Mouse (Mus musculus): ENCODE measurements around the gene Mink1. TPM values are rescaled to one million over a fixed set of nuclear protein-coding genes. Genes with fewer than 3 reads are reported as not detected.
A peak's percentile ranks its signal among the peaks of the same experiment; 100 is the strongest.
"Not testable (repeated sequence)": the region's sequence is repeated elsewhere in the genome, so short reads cannot be mapped to it uniquely, and the experiment has no call there.

The Mink1 gene
- polyA plus RNA-seq (2012; rRNA removed), result 119 and 120 TPM in 2 replicates

GRCm38 (mm10) chr11:70562287-70562994 lies at the start of gene Mink1:
Gene Mink1, plus strand, starts transcription at chr11:70562881.
- under 1% methylated on average over 55 of the region's 57 CpGs for WGBS
- peak within 1 kb of the TSS; percentile 97 for H3K4me3 ChIP-seq (replicated peaks; ENCODE audit: extremely low read depth, low read depth, low read length)
- H3K4me1 ChIP-seq (ENCODE audit: control insufficient read depth, insufficient read depth, low read length), result peaks cover 3% of the 10 kb centered on the region
- DNase-seq, result peak; percentile 84
- TF ChIP-seq CTCF (IDR thresholded peaks at IDR 0.05; ENCODE audit: insufficient read depth, low read length) (no peak), POLR2A (IDR thresholded peaks at IDR 0.05; ENCODE audit: borderline replicate concordance, extremely low read depth, low read depth, low read length) (peak; percentile 57; the same call in 1 of the 2 replicates)

- DNase-seq, result no peak
- TF ChIP-seq CTCF (IDR thresholded peaks at IDR 0.05; ENCODE audit: insufficient read depth, low read length), result no peak
- 46% methylated on average over 11 of the region's 11 CpGs for WGBS
Measured at GRCm38 (mm10) chr11:70513520-70513919, 49.2 kb upstream of the Mink1 start.

GRCm38 (mm10) chr11:70514288-70514687 lies 48.4 kb upstream of the Mink1 start, which contains the start of gene Vmo1:
Gene Vmo1, minus strand, starts transcription at chr11:70514616.
- no peak for TF ChIP-seq POLR2A (IDR thresholded peaks at IDR 0.05; ENCODE audit: borderline replicate concordance, extremely low read depth, low read depth, low read length)
- TF ChIP-seq CTCF (IDR thresholded peaks at IDR 0.05; ENCODE audit: insufficient read depth, low read length), result no peak
- no peaks in the 10 kb centered on the region for H3K4me1 ChIP-seq (ENCODE audit: control insufficient read depth, insufficient read depth, low read length)
- WGBS, result 87% methylated on average over 7 of the region's 7 CpGs
- no peak within 1 kb of the TSS for H3K4me3 ChIP-seq (replicated peaks; ENCODE audit: extremely low read depth, low read depth, low read length)
- no peak for DNase-seq

More at GRCm38 (mm10) chr11:70513520-70513919, 49.2 kb upstream of the Mink1 start:
- no peak overlapping the region for H3K4me3 ChIP-seq (replicated peaks; ENCODE audit: extremely low read depth, low read depth, low read length)
- H3K4me1 ChIP-seq (ENCODE audit: control insufficient read depth, insufficient read depth, low read length), result no peaks in the 10 kb centered on the region

- Histone ChIP-seq H3K4me1 (ENCODE audit: control insufficient read depth, insufficient read depth, low read length) (no peaks in the 10 kb centered on the region), H3K4me3 (replicated peaks; ENCODE audit: extremely low read depth, low read depth, low read length) (no peak overlapping the region)
- DNase-seq, result no peak
- TF ChIP-seq CTCF (IDR thresholded peaks at IDR 0.05; ENCODE audit: insufficient read depth, low read length) (no peak), POLR2A (IDR thresholded peaks at IDR 0.05; ENCODE audit: borderline replicate concordance, extremely low read depth, low read depth, low read length) (no peak)
- 18% methylated on average over 2 of the region's 2 CpGs for WGBS
Measured at GRCm38 (mm10) chr11:70516352-70516751, 46.3 kb upstream of the Mink1 start.

GRCm38 (mm10) chr11:70518436-70518835 lies 44.2 kb upstream of the Mink1 start:
- DNase-seq, result no peak
- Histone ChIP-seq H3K4me1 (ENCODE audit: control insufficient read depth, insufficient read depth, low read length) (no peaks in the 10 kb centered on the region), H3K4me3 (replicated peaks; ENCODE audit: extremely low read depth, low read depth, low read length) (no peak overlapping the region)
- 72% methylated on average over 1 of the region's 1 CpGs for WGBS
- no peak for TF ChIP-seq CTCF (IDR thresholded peaks at IDR 0.05; ENCODE audit: insufficient read depth, low read length)
- no peak for TF ChIP-seq POLR2A (IDR thresholded peaks at IDR 0.05; ENCODE audit: borderline replicate concordance, extremely low read depth, low read depth, low read length)

GRCm38 (mm10) chr11:70518923-70519322 lies 43.8 kb upstream of the Mink1 start, which contains the start of gene Gltpd2:
Gene Gltpd2, plus strand, starts transcription at chr11:70519196.
- TF ChIP-seq CTCF (IDR thresholded peaks at IDR 0.05; ENCODE audit: insufficient read depth, low read length) (no peak), POLR2A (IDR thresholded peaks at IDR 0.05; ENCODE audit: borderline replicate concordance, extremely low read depth, low read depth, low read length) (no peak)
- WGBS, result 88% methylated on average over 10 of the region's 10 CpGs
- Histone ChIP-seq H3K4me1 (ENCODE audit: control insufficient read depth, insufficient read depth, low read length) (no peaks in the 10 kb centered on the region), H3K4me3 (replicated peaks; ENCODE audit: extremely low read depth, low read depth, low read length) (peak within 1 kb of the TSS; percentile 52)
- DNase-seq, result no peak

GRCm38 (mm10) chr11:70520178-70520769 lies 42.4 kb upstream of the Mink1 start:
- TF ChIP-seq POLR2A (IDR thresholded peaks at IDR 0.05; ENCODE audit: borderline replicate concordance, extremely low read depth, low read depth, low read length) (peak; percentile 16; the same call in 1 of the 2 replicates), CTCF (IDR thresholded peaks at IDR 0.05; ENCODE audit: insufficient read depth, low read length) (no peak)
- peaks cover 2% of the 10 kb centered on the region; the same call in 1 of the 2 replicates for H3K4me1 ChIP-seq (ENCODE audit: control insufficient read depth, insufficient read depth, low read length)
- 18% methylated on average over 41 of the region's 41 CpGs for WGBS
- H3K4me3 ChIP-seq (replicated peaks; ENCODE audit: extremely low read depth, low read depth, low read length), result peak overlapping the region; percentile 52
- peak; percentile 34 for DNase-seq

- H3K4me3 ChIP-seq (replicated peaks; ENCODE audit: extremely low read depth, low read depth, low read length); H3K4me1 ChIP-seq (ENCODE audit: control insufficient read depth, insufficient read depth, low read length); DNase-seq: not testable (repeated sequence)
- WGBS, result 85% methylated on average over 8 of the region's 8 CpGs
Measured at GRCm38 (mm10) chr11:70523306-70523989, 39.2 kb upstream of the Mink1 start.

- H3K4me3 ChIP-seq (replicated peaks; ENCODE audit: extremely low read depth, low read depth, low read length), result peak overlapping the region; percentile 50
- WGBS, result 4% methylated on average over 8 of the region's 8 CpGs
- peaks cover 2% of the 10 kb centered on the region; the same call in 1 of the 2 replicates for H3K4me1 ChIP-seq (ENCODE audit: control insufficient read depth, insufficient read depth, low read length)
- no peak for DNase-seq
- no peak for TF ChIP-seq CTCF (IDR thresholded peaks at IDR 0.05; ENCODE audit: insufficient read depth, low read length)
- TF ChIP-seq POLR2A (IDR thresholded peaks at IDR 0.05; ENCODE audit: borderline replicate concordance, extremely low read depth, low read depth, low read length), result no peak
Measured at GRCm38 (mm10) chr11:70524782-70525181, 37.9 kb upstream of the Mink1 start.

All from lung, adult 2 months (tissue).